Mouse (Mus musculus): ENCODE results near the gene Prrg3.

GRCm38 (mm10) chrX:72012236-72012635 lies 49.8 kb downstream of the Prrg3 start:
- no peak for TF ChIP-seq POLR2A (IDR thresholded peaks at IDR 0.05; ENCODE audit: borderline replicate concordance, extremely low read depth, insufficient read depth, insufficient read length, poor library complexity, severe bottlenecking)
- TF ChIP-seq CTCF (IDR thresholded peaks at IDR 0.05; ENCODE audit: borderline replicate concordance, extremely low read depth, insufficient read depth, insufficient read length), result no peak

Measured in brain, embryonic 14.5 days (tissue).